Comparison of ENCODE assay signal across 22 mouse cellular contexts in the genomic region with DNA sequence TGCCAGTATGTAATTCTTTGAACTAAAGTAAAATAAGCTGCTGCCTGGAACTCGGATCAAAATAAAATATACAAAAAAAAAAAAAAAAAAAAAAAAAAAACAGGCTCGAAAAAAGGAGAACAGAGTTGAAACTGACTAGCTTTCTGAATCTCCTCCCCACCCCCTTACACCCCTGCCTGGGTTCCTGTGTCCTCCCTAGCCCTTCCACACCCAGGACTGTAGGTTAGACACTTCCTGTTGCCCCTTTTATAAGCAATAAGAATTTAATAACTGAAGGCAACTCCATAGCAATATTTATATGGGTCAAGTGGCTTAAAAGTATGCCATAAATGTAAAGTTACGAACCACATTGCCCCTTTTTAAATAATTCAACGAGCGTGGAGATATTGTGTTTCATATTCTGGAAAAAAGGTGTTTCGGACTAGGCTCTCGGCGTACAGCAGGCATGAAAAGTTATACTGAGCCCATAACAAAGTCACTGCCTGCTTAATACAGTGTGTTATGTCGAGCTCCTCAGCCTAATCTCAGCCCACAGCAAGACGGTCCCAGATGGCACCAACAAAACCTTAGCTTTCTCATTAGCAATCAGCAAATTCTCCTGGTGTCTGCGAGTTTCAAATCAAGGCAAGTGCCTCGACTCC.
DNase-seq lines count a peak whose midpoint lies in the region; ATAC-seq lines count a peak whose summit lies in the region.
"Had no signal": no experiment of that assay in that cellular context is flagged by ENCODE, and none has a peak within 500 bp of the region (broad histone marks: within the 10 kb centered on the region; RNA-seq: fewer than 3 reads in every experiment).

No protein-coding gene starts in this region.

- no peak overlapping the region for H3K9ac ChIP-seq in heart, embryonic 13.5 days
- H3K9ac ChIP-seq in embryonic facial prominence, embryonic 14.5 days (ENCODE audit: low read depth, low read length), result no peak overlapping the region
- H3K9ac ChIP-seq in limb, embryonic 13.5 days, result no peak overlapping the region
- H3K9ac ChIP-seq: forebrain, embryonic 15.5 days; liver, embryonic 14.5 days; lung, embryonic 14.5 days; midbrain, embryonic 15.5 days had no signal

- H3K27me3 ChIP-seq in heart, embryonic 13.5 days (replicated peaks), result peaks cover 16% of the 10 kb centered on the region; the same call in 1 of the 2 replicates
- 0 out of 2 replicates have a peak, but pooled peaks cover 6% of the 10 kb centered on the region for H3K27me3 ChIP-seq in embryonic facial prominence, embryonic 14.5 days (replicated peaks; ENCODE audit: control insufficient read depth, insufficient read depth, low read length)
- H3K27me3 ChIP-seq in limb, embryonic 13.5 days, result peaks cover 45% of the 10 kb centered on the region
- H3K27me3 ChIP-seq: forebrain, embryonic 15.5 days; midbrain, embryonic 15.5 days had no signal

- peaks cover 22% of the 10 kb centered on the region for H3K4me1 ChIP-seq in heart, embryonic 13.5 days
- peaks cover 28% of the 10 kb centered on the region for H3K4me1 ChIP-seq in embryonic facial prominence, embryonic 14.5 days (ENCODE audit: control insufficient read depth, insufficient read depth, low read length)
- peaks cover 51% of the 10 kb centered on the region for H3K4me1 ChIP-seq in limb, embryonic 13.5 days

- H3K4me3 ChIP-seq in heart, embryonic 13.5 days, result no peak overlapping the region
- H3K4me3 ChIP-seq in embryonic facial prominence, embryonic 14.5 days (ENCODE audit: low read depth, low read length), result no peak overlapping the region
- H3K4me3 ChIP-seq in limb, embryonic 13.5 days, result no peak overlapping the region
- H3K4me3 ChIP-seq: erythroblast, embryonic 14.5 days; forebrain, embryonic 15.5 days; midbrain, embryonic 15.5 days had no signal

- DNase-seq in heart, adult 11 months, result no peak
- no peak for DNase-seq in embryonic facial prominence, embryonic 14.5 days (ENCODE audit: low spot score)
- DNase-seq in layer of hippocampus, postnatal 25 days (ENCODE audit: extremely low spot score in 1 of 2, low spot score in 1 of 2), result no peak
- DNase-seq in frontal cortex, postnatal 36 days (ENCODE audit: low spot score in 2 of 2), result no peak
- DNase-seq in kidney, adult 9 months, result no peak
- DNase-seq: adrenal gland, postnatal 10 days; cerebellum, adult 9-10 months; gastrocnemius, postnatal 25 days; heart, postnatal 4 days; kidney, adult 18-20 months; layer of hippocampus, adult 9-11 months; left cerebral cortex, postnatal 4 days; lung, embryonic 14.5 days; right cerebral cortex, postnatal 4 days; thymus, postnatal 14 days had no signal

- H3K4me2 ChIP-seq in heart, embryonic 13.5 days, result no peak overlapping the region
- H3K4me2 ChIP-seq in embryonic facial prominence, embryonic 14.5 days (ENCODE audit: low read depth, low read length), result peak overlapping the region; percentile 1; the same call in 1 of the 2 replicates
- H3K4me2 ChIP-seq in limb, embryonic 13.5 days (replicated peaks), result peak overlapping the region; percentile 36
- H3K4me2 ChIP-seq: forebrain, embryonic 15.5 days; lung, embryonic 14.5 days; midbrain, embryonic 15.5 days had no signal

- WGBS in heart, embryonic 13.5 days, result 66% methylated on average over 12 of the region's 12 CpGs
- WGBS in embryonic facial prominence, embryonic 14.5 days, result 50% methylated on average over 12 of the region's 12 CpGs
- 22% methylated on average over 12 of the region's 12 CpGs for WGBS in limb, embryonic 13.5 days

- 0 out of 2 replicates have a peak overlapping the region, but pooled peaks have one; percentile 8 for H3K27ac ChIP-seq in heart, embryonic 13.5 days (replicated peaks)
- no peak overlapping the region for H3K27ac ChIP-seq in embryonic facial prominence, embryonic 14.5 days (replicated peaks; ENCODE audit: low read depth, low read length)
- H3K27ac ChIP-seq in limb, embryonic 13.5 days, result peak overlapping the region; percentile 72; the same call in 1 of the 2 replicates
- H3K27ac ChIP-seq: forebrain, embryonic 15.5 days; kidney, postnatal 0 days; liver, embryonic 14.5 days; midbrain, embryonic 15.5 days had no signal

- H3K36me3 ChIP-seq in heart, embryonic 13.5 days, result no peaks in the 10 kb centered on the region
- H3K36me3 ChIP-seq in embryonic facial prominence, embryonic 14.5 days (ENCODE audit: control insufficient read depth, insufficient read depth, low read length), result no peaks in the 10 kb centered on the region
- H3K36me3 ChIP-seq in limb, embryonic 13.5 days, result no peaks in the 10 kb centered on the region
- H3K36me3 ChIP-seq: forebrain, embryonic 15.5 days; midbrain, embryonic 15.5 days had no signal

- no peaks in the 10 kb centered on the region for H3K9me3 ChIP-seq in heart, embryonic 13.5 days
- no peaks in the 10 kb centered on the region for H3K9me3 ChIP-seq in embryonic facial prominence, embryonic 14.5 days (ENCODE audit: control insufficient read depth, low read length)
- H3K9me3 ChIP-seq in limb, embryonic 13.5 days, result no peaks in the 10 kb centered on the region
- H3K9me3 ChIP-seq: forebrain, embryonic 15.5 days; midbrain, embryonic 15.5 days had no signal

- ATAC-seq in heart, embryonic 13.5 days (ENCODE audit: extremely low read depth, insufficient number of reproducible peaks, low FRiP score, low TSS enrichment), result no peak
- no peak for ATAC-seq in embryonic facial prominence, embryonic 14.5 days (ENCODE audit: low read depth)
- peak; percentile 76 for ATAC-seq in limb, embryonic 13.5 days (ENCODE audit: low FRiP score, low read depth)
- ATAC-seq: forebrain, embryonic 15.5 days; midbrain, embryonic 15.5 days had no signal
